Mouse (Mus musculus): ENCODE results near the gene Thumpd1.

DNA sequence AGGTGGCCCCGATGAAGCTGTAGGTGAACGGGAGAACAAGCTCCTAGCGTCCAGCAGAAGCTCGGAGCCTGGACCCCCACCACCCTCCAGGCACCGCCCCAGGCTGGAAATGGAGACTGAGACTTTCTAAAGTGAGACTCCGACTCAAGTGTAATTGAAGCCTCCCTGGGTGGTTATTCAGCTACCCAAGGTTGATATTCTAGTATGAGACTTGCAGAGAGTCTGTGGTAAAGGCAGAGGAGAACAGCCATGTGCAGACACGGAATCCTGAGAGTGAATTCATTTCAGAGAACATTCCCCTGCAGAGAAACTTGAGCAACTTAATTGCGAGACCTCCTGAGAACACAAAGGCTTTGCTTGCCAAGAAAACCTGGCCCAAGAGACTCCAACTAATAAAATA is 40.5 kb downstream of the Thumpd1 start:
- no peak for TF ChIP-seq POLR2A (IDR thresholded peaks at IDR 0.05; ENCODE audit: insufficient read depth, low read depth, low read length)
- TF ChIP-seq CTCF (IDR thresholded peaks at IDR 0.05) = no peak
- TF ChIP-seq EP300 (IDR thresholded peaks at IDR 0.05; ENCODE audit: insufficient read depth, low read depth, low read length) = no peak

All from heart, adult 2 months (tissue).